Mouse (Mus musculus) ES-Bruce4 (cell line): ENCODE results near the gene Limk2.

ENCODE experiments used
- CTCF ChIP-seq: IDR thresholded peaks from one replicate; pipeline ENCODE4 v1.8.1; 2011; ENCODE audit warnings: low read depth, low read length
- EP300 ChIP-seq: IDR thresholded peaks from 2 replicates; pipeline ENCODE4 v1.6.1; 2011; ENCODE audit warnings: low read depth, low read length; ENCODE audit not compliant: insufficient read depth
- POLR2A ChIP-seq: IDR thresholded peaks from one replicate; pipeline ENCODE4 v1.8.1; 2011; ENCODE audit warnings: low read length; ENCODE audit not compliant: insufficient read depth

DNA sequence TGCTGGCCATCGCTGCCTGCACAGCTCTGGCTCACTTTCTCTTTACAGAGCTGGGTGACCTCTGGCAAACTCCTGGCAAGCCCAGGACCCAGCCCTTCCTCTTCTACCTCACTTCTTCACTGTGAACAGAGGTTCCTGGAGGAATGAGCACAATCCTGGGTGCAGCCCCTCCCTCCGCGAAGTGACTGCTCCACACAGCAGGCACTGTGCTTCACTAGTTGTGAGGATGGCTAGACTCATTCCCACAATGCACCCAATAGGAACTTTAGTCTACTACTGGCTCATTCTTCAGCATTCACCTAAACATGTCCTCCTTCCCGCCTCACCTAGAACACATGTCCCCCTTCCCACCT, 59.7 kb downstream of the Limk2 start:
- TF ChIP-seq CTCF (no peak), EP300 (no peak), POLR2A (no peak)
